Mouse (Mus musculus): ENCODE data around the gene Rtp4. TPM values are rescaled to one million over a fixed set of nuclear protein-coding genes. Genes with fewer than 3 reads are reported as not detected.

Gene Rtp4
- polyA plus RNA-seq, 1 experiment from 2014 or later, result 3.9 TPM

- no peaks in the 10 kb centered on the region for H3K27me3 ChIP-seq
- H3K36me3 ChIP-seq, result peaks cover 10% of the 10 kb centered on the region
- peak overlapping the region; percentile 42 for H3K4me3 ChIP-seq
- peaks cover 68% of the 10 kb centered on the region for H3K4me1 ChIP-seq (replicated peaks)
- 0 out of 2 replicates have a peak overlapping the region, but pooled peaks have one; percentile 58 for H3K9ac ChIP-seq
- ATAC-seq (ENCODE audit: low read depth), result no peak
- H3K4me2 ChIP-seq, result peak overlapping the region; percentile 59
- 84% methylated on average over 5 of the region's 5 CpGs for WGBS
- H3K27ac ChIP-seq (replicated peaks), result peak overlapping the region; percentile 90; the same call in 1 of the 2 replicates
- no peaks in the 10 kb centered on the region for H3K9me3 ChIP-seq
Measured at GRCm38 (mm10) chr16:23517230-23517629, 2.9 kb upstream of the Rtp4 start.

- no peak for ATAC-seq (ENCODE audit: low read depth)
- peak overlapping the region; percentile 42 for H3K4me3 ChIP-seq
- no peaks in the 10 kb centered on the region for H3K9me3 ChIP-seq
- H3K4me2 ChIP-seq, result peak overlapping the region; percentile 59
- peak overlapping the region; percentile 90 for H3K27ac ChIP-seq (replicated peaks)
- no peaks in the 10 kb centered on the region for H3K27me3 ChIP-seq
- 53% methylated on average over 20 of the region's 20 CpGs for WGBS
- peaks cover 6% of the 10 kb centered on the region; the same call in 1 of the 2 replicates for H3K36me3 ChIP-seq
- peaks cover 75% of the 10 kb centered on the region for H3K4me1 ChIP-seq (replicated peaks)
- peak overlapping the region; percentile 58 for H3K9ac ChIP-seq
Measured at GRCm38 (mm10) chr16:23517754-23518566, 2.1 kb upstream of the Rtp4 start.

- Histone ChIP-seq H3K27me3 (no peaks in the 10 kb centered on the region), H3K27ac (replicated peaks) (peak overlapping the region; percentile 90), H3K9me3 (no peaks in the 10 kb centered on the region), H3K36me3 (peaks cover 2% of the 10 kb centered on the region; the same call in 1 of the 2 replicates), H3K4me1 (replicated peaks) (peaks cover 76% of the 10 kb centered on the region), H3K9ac (peak overlapping the region; percentile 71), H3K4me2 (peak overlapping the region; percentile 59), H3K4me3 (peak overlapping the region; percentile 42)
- ATAC-seq (ENCODE audit: low read depth), result 0 out of 2 replicates have a peak, but pooled peaks have one; percentile 15
- WGBS, result 40% methylated on average over 10 of the region's 10 CpGs
Measured at GRCm38 (mm10) chr16:23518567-23519369, 1.3 kb upstream of the Rtp4 start.

- no peaks in the 10 kb centered on the region for H3K27me3 ChIP-seq
- peak overlapping the region; percentile 90 for H3K27ac ChIP-seq (replicated peaks)
- no peaks in the 10 kb centered on the region for H3K36me3 ChIP-seq
- peak overlapping the region; percentile 71 for H3K9ac ChIP-seq
- H3K4me2 ChIP-seq, result peak overlapping the region; percentile 59
- no peak for ATAC-seq (ENCODE audit: low read depth)
- 13% methylated on average over 1 of the region's 1 CpGs for WGBS
- H3K9me3 ChIP-seq, result no peaks in the 10 kb centered on the region
- peak overlapping the region; percentile 42 for H3K4me3 ChIP-seq
- H3K4me1 ChIP-seq (replicated peaks), result peaks cover 76% of the 10 kb centered on the region
Measured at GRCm38 (mm10) chr16:23519771-23520170, 320 bp upstream of the Rtp4 start.

GRCm38 (mm10) chr16:23521092-23521491, 1.0 kb downstream of the Rtp4 start:
- H3K27ac ChIP-seq (replicated peaks), result peak overlapping the region; percentile 90
- H3K4me3 ChIP-seq, result peak overlapping the region; percentile 13; the same call in 1 of the 2 replicates
- peak overlapping the region; percentile 71; the same call in 1 of the 2 replicates for H3K9ac ChIP-seq
- peaks cover 68% of the 10 kb centered on the region for H3K4me1 ChIP-seq (replicated peaks)
- no peaks in the 10 kb centered on the region for H3K27me3 ChIP-seq
- 0 out of 2 replicates have a peak, but pooled peaks cover 2% of the 10 kb centered on the region for H3K36me3 ChIP-seq
- no peaks in the 10 kb centered on the region; the same call in 1 of the 2 replicates for H3K9me3 ChIP-seq
- peak overlapping the region; percentile 59 for H3K4me2 ChIP-seq
- ATAC-seq (ENCODE audit: low read depth), result peak; percentile 29; the same call in 1 of the 2 replicates
- 14% methylated on average over 5 of the region's 5 CpGs for WGBS

- Histone ChIP-seq H3K9me3 (no peaks in the 10 kb centered on the region; the same call in 1 of the 2 replicates), H3K4me2 (no peak overlapping the region), H3K9ac (no peak overlapping the region), H3K36me3 (0 out of 2 replicates have a peak, but pooled peaks cover 2% of the 10 kb centered on the region), H3K4me3 (no peak overlapping the region), H3K27ac (replicated peaks) (no peak overlapping the region), H3K4me1 (replicated peaks) (peaks cover 59% of the 10 kb centered on the region), H3K27me3 (no peaks in the 10 kb centered on the region)
- 76% methylated on average over 5 of the region's 5 CpGs for WGBS
- no peak for ATAC-seq (ENCODE audit: low read depth)
Measured at GRCm38 (mm10) chr16:23522081-23522480, 2.0 kb downstream of the Rtp4 start.

GRCm38 (mm10) chr16:23529186-23529585, 9.1 kb downstream of the Rtp4 start:
- Histone ChIP-seq H3K4me1 (replicated peaks) (no peaks in the 10 kb centered on the region), H3K4me2 (no peak overlapping the region), H3K27me3 (no peaks in the 10 kb centered on the region), H3K9me3 (no peaks in the 10 kb centered on the region; the same call in 1 of the 2 replicates), H3K4me3 (no peak overlapping the region), H3K36me3 (0 out of 2 replicates have a peak, but pooled peaks cover 2% of the 10 kb centered on the region), H3K9ac (no peak overlapping the region), H3K27ac (replicated peaks) (no peak overlapping the region)
- ATAC-seq (ENCODE audit: low read depth), result no peak
- WGBS, result 80% methylated on average over 4 of the region's 4 CpGs

- H3K36me3 ChIP-seq, result no peaks in the 10 kb centered on the region
- 92% methylated on average over 3 of the region's 3 CpGs for WGBS
- no peak overlapping the region for H3K27ac ChIP-seq (replicated peaks)
- ATAC-seq (ENCODE audit: low read depth), result no peak
- H3K27me3 ChIP-seq, result no peaks in the 10 kb centered on the region
- no peak overlapping the region for H3K9ac ChIP-seq
- no peak overlapping the region for H3K4me3 ChIP-seq
- no peaks in the 10 kb centered on the region for H3K4me1 ChIP-seq (replicated peaks)
- H3K9me3 ChIP-seq, result no peaks in the 10 kb centered on the region
- no peak overlapping the region for H3K4me2 ChIP-seq
Measured at GRCm38 (mm10) chr16:23533707-23534106, 13.6 kb downstream of the Rtp4 start.

GRCm38 (mm10) chr16:23541046-23541445, 21.0 kb downstream of the Rtp4 start:
- H3K27me3 ChIP-seq, result no peaks in the 10 kb centered on the region; the same call in 1 of the 2 replicates
- H3K4me3 ChIP-seq, result no peak overlapping the region
- 0 out of 2 replicates have a peak, but pooled peaks cover 7% of the 10 kb centered on the region for H3K4me1 ChIP-seq (replicated peaks)
- 74% methylated on average over 4 of the region's 4 CpGs for WGBS
- H3K9ac ChIP-seq, result no peak overlapping the region
- H3K36me3 ChIP-seq, result no peaks in the 10 kb centered on the region
- no peak for ATAC-seq (ENCODE audit: low read depth)
- H3K27ac ChIP-seq (replicated peaks), result no peak overlapping the region
- H3K9me3 ChIP-seq, result no peaks in the 10 kb centered on the region
- H3K4me2 ChIP-seq, result no peak overlapping the region

GRCm38 (mm10) chr16:23542866-23543265, 22.8 kb downstream of the Rtp4 start:
- Histone ChIP-seq H3K27me3 (no peaks in the 10 kb centered on the region; the same call in 1 of the 2 replicates), H3K9me3 (no peaks in the 10 kb centered on the region), H3K4me3 (no peak overlapping the region), H3K27ac (replicated peaks) (no peak overlapping the region), H3K4me2 (no peak overlapping the region), H3K4me1 (replicated peaks) (0 out of 2 replicates have a peak, but pooled peaks cover 7% of the 10 kb centered on the region), H3K9ac (no peak overlapping the region), H3K36me3 (no peaks in the 10 kb centered on the region)
- 74% methylated on average over 4 of the region's 4 CpGs for WGBS
- ATAC-seq (ENCODE audit: low read depth), result no peak

GRCm38 (mm10) chr16:23544361-23544760, 24.3 kb downstream of the Rtp4 start:
- Histone ChIP-seq H3K27ac (replicated peaks) (no peak overlapping the region), H3K36me3 (no peaks in the 10 kb centered on the region), H3K4me2 (no peak overlapping the region), H3K4me3 (no peak overlapping the region), H3K4me1 (replicated peaks) (0 out of 2 replicates have a peak, but pooled peaks cover 7% of the 10 kb centered on the region), H3K27me3 (no peaks in the 10 kb centered on the region; the same call in 1 of the 2 replicates), H3K9me3 (no peaks in the 10 kb centered on the region), H3K9ac (no peak overlapping the region)
- no peak for ATAC-seq (ENCODE audit: low read depth)
- 39% methylated on average over 7 of the region's 7 CpGs for whole genome bisulfite sequencing
